In genomic region chr5:111799700-111800311, GRCm38 (mm10) we compare ENCODE assay signal across 8 mouse cellular contexts.
DNase-seq lines count a peak whose midpoint lies in the region; ATAC-seq and TF ChIP-seq lines count a peak whose summit lies in the region.

No protein-coding gene starts in this region.

- no peaks in the 10 kb centered on the region for H3K4me1 ChIP-seq in liver, adult 2 months (ENCODE audit: control insufficient read depth, insufficient read depth, low read length)
- H3K4me1 ChIP-seq in liver, embryonic 11.5 days (replicated peaks; ENCODE audit: control insufficient read depth, insufficient read depth, low read length): no peaks in the 10 kb centered on the region
- H3K4me1 ChIP-seq in heart, embryonic 12.5 days (replicated peaks): peaks cover 10% of the 10 kb centered on the region
- H3K4me1 ChIP-seq in kidney, embryonic 15.5 days: peaks cover 49% of the 10 kb centered on the region

- no peaks in the 10 kb centered on the region for H3K27me3 ChIP-seq in liver, adult 2 months (ENCODE audit: control insufficient read depth, insufficient read depth, low read length)
- no peaks in the 10 kb centered on the region for H3K27me3 ChIP-seq in liver, embryonic 11.5 days (replicated peaks; ENCODE audit: control insufficient read depth, insufficient read depth, low read length)
- H3K27me3 ChIP-seq in heart, embryonic 12.5 days (replicated peaks): peaks cover 10% of the 10 kb centered on the region
- no peaks in the 10 kb centered on the region; the same call in 1 of the 2 replicates for H3K27me3 ChIP-seq in kidney, embryonic 15.5 days

- peak; percentile 34 for DNase-seq in liver, adult 2 months (ENCODE audit: extremely low read depth, low read depth, low spot score)
- DNase-seq in liver, embryonic 11.5 days (ENCODE audit: low spot score): no peak
- DNase-seq in embryo, embryonic 10.5 days (ENCODE audit: low spot score): peak; percentile 86
- DNase-seq in neural tube, embryonic 10.5 days (ENCODE audit: extremely low spot score, low spot score): peak; percentile 60
- DNase-seq in layer of hippocampus, postnatal 14 days (ENCODE audit: low spot score in 2 of 2): no peak
- DNase-seq in layer of hippocampus, postnatal 25 days (ENCODE audit: extremely low spot score in 1 of 2, low spot score in 1 of 2): no peak

- no peaks in the 10 kb centered on the region for H3K9me3 ChIP-seq in liver, embryonic 11.5 days (ENCODE audit: control insufficient read depth, low read length)
- no peaks in the 10 kb centered on the region for H3K9me3 ChIP-seq in heart, embryonic 12.5 days (replicated peaks)
- no peaks in the 10 kb centered on the region for H3K9me3 ChIP-seq in kidney, embryonic 15.5 days (replicated peaks)

- no peak for TF ChIP-seq CTCF in liver, adult 2 months (IDR thresholded peaks at IDR 0.05; ENCODE audit: low read depth, low read length)

- H3K4me2 ChIP-seq in liver, embryonic 11.5 days: no peak overlapping the region
- H3K4me2 ChIP-seq in heart, embryonic 12.5 days: no peak overlapping the region
- peak overlapping the region; percentile 13; the same call in 1 of the 2 replicates for H3K4me2 ChIP-seq in kidney, embryonic 15.5 days

- H3K4me3 ChIP-seq in liver, adult 2 months (ENCODE audit: insufficient read depth, low read depth, low read length): no peak overlapping the region
- no peak overlapping the region for H3K4me3 ChIP-seq in liver, embryonic 11.5 days (ENCODE audit: low read depth, low read length)
- no peak overlapping the region for H3K4me3 ChIP-seq in heart, embryonic 12.5 days
- H3K4me3 ChIP-seq in kidney, embryonic 15.5 days (replicated peaks): no peak overlapping the region

- no peaks in the 10 kb centered on the region for H3K79me2 ChIP-seq in liver, adult 2 months (ENCODE audit: control insufficient read depth, insufficient read depth, low read length)

- no peak overlapping the region for H3K9ac ChIP-seq in liver, adult 2 months (ENCODE audit: low read depth, low read length)
- no peak overlapping the region for H3K9ac ChIP-seq in liver, embryonic 11.5 days (ENCODE audit: low read depth, low read length)
- no peak overlapping the region for H3K9ac ChIP-seq in heart, embryonic 12.5 days
- H3K9ac ChIP-seq in kidney, embryonic 15.5 days: no peak overlapping the region

- no peak for ATAC-seq in liver, embryonic 11.5 days (replicated peaks; ENCODE audit: low FRiP score)
- peak; percentile 56; the same call in 1 of the 2 replicates for ATAC-seq in heart, embryonic 12.5 days (ENCODE audit: insufficient number of reproducible peaks, low FRiP score)
- peak; percentile 93 for ATAC-seq in kidney, embryonic 15.5 days (replicated peaks; ENCODE audit: low FRiP score)

- no peaks in the 10 kb centered on the region for H3K36me3 ChIP-seq in liver, adult 2 months (ENCODE audit: control insufficient read depth, insufficient read depth, low read length)
- no peaks in the 10 kb centered on the region for H3K36me3 ChIP-seq in liver, embryonic 11.5 days (ENCODE audit: control insufficient read depth, insufficient read depth, low read length)
- no peaks in the 10 kb centered on the region for H3K36me3 ChIP-seq in heart, embryonic 12.5 days
- no peaks in the 10 kb centered on the region for H3K36me3 ChIP-seq in kidney, embryonic 15.5 days

- no peak for TF ChIP-seq POLR2A in liver, adult 2 months (IDR thresholded peaks at IDR 0.05; ENCODE audit: extremely low read depth, insufficient read depth, low read length)

- H3K27ac ChIP-seq in liver, adult 2 months (replicated peaks; ENCODE audit: insufficient read depth, low read depth, low read length): peak overlapping the region; percentile 41; the same call in 1 of the 2 replicates
- no peak overlapping the region for H3K27ac ChIP-seq in liver, embryonic 11.5 days (ENCODE audit: low read depth, low read length)
- peak overlapping the region; percentile 36; the same call in 1 of the 2 replicates for H3K27ac ChIP-seq in heart, embryonic 12.5 days (ENCODE audit: poor library complexity, severe bottlenecking)
- H3K27ac ChIP-seq in kidney, embryonic 15.5 days: peak overlapping the region; percentile 90

- 49% methylated on average over 15 of the region's 15 CpGs for WGBS in liver, adult 2 months
- WGBS in liver, embryonic 11.5 days: 31% methylated on average over 15 of the region's 15 CpGs
- 31% methylated on average over 15 of the region's 15 CpGs for WGBS in heart, embryonic 12.5 days
- WGBS in kidney, embryonic 15.5 days: 5% methylated on average over 15 of the region's 15 CpGs

Comparison
In these comparisons a context has a peak if more than half of its experiments do, and no peak if none do; other contexts are left out.
1. DNase-seq: peak in liver, adult 2 months (single experiment), embryo, embryonic 10.5 days (single experiment) and neural tube, embryonic 10.5 days (single experiment); none in liver, embryonic 11.5 days (single experiment), layer of hippocampus, postnatal 14 days (0 of 2) and layer of hippocampus, postnatal 25 days (0 of 2).